Mouse (Mus musculus) CD4-positive, CD25-positive, alpha-beta regulatory T cell, adult 9 weeks (primary cell): ENCODE data around the gene Tmem52b. TPM values are rescaled to one million over a fixed set of nuclear protein-coding genes. Genes with fewer than 3 reads are reported as not detected.

ENCODE experiments used
- polyA plus RNA-seq: library from polyadenylated mRNA; unstranded; fragments of 100-300 nt; shearing (Covaris generic); gene quantifications from one replicate; pipeline ENCODE4 v1.2.1, GENCODE M21; 2017

Tmem52b gene
- polyA plus RNA-seq: not detected

DNA sequence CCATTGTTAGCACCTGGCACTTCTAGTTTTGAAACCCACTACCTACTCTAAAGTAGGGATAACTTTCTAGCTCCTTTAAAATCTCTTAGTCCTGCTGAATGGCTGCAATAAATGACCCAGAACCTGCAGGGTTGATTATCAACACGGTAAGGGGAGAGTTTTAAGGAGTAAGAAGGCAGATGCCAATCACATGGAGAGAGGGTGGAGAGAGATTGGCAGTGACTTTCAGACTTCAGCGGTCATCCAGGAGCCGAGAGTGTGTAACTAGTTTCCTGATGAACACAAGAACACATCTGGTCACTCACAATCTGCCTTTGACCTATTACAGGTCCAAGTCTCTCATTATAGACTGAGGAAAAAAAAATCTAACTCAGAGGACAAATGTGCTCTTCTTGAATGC is at the start of gene Tmem52b:
Gene Tmem52b, plus strand, starts transcription at position 189 of the 400 bp plus-strand sequence.

DNA sequence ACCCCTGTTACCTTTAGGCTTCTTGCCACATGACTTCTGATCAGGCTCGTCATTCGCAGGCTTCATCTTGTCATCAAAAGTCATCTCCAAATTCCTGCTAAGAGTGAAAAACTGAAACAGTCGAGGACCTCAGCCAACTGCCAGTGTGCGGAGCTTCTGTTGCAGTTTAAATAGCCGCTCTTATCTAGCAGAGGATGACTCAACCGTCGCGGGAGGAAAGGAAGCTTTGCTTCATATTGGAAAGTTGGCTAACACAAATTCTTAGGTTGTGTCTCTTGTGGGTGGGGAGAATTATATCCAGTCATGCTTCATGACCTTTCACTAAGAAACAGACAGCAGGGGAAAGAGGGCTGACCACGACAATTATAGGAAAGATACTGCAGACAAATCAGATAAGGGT is 5.3 kb upstream of the Tmem52b start, which contains the start of gene Olr1:
Gene Olr1, minus strand, starts transcription at position 142 of the 400 bp plus-strand sequence.

DNA sequence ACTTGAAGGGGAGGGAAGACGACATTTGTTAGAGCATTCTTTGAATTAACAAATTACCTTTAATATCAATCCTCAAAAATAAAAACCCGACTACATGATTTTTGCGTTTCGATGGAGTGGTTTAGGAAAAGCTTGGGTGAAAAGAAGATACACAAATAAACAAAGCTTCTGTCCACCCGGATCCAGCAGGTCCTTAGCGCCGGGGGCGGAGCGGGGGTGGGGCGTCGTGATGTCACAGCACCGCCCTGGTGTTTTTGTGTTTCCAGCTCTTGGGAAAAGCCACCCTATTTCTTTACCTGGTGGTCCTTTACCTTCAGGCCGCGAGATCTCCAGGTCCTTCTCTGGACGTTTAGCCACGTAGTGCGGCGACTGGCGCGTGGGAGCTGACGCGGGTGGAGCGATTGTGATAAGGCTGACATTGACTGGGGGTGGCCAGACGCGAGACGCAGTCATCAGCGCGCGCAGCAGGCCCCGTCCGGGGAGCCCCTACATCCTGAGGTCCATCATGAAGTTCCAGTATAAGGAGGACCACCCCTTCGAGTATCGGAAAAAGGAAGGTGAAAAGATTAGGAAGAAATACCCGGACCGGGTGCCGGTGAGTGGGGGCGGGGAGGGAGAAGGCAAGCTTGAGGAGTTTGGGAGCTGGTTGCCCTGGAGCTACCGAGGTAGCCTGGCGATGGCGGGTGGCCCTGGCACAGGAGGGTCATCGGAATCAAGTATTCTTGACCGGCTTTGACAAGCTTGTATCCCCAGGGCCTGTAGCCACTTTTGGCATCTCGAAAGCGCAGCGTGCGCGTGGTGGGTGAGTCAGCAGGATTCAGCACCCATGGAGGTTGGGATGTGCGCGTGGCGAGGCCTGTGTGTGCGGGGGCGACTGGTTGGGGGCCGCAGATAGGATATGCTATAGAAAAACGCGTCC is 20.8 kb downstream of the Tmem52b start, which contains the start of gene Gabarapl1:
Gene Gabarapl1, plus strand, starts transcription at position 219 of the 919 bp plus-strand sequence.

Other genes with a start within 250 kb of the Tmem52b start
- gene Cd69, start 237.1 kb upstream of the Tmem52b start, polyA plus RNA-seq: 195 TPM
- not detected for gene 4922502D21Rik, start 180.8 kb upstream of the Tmem52b start, polyA plus RNA-seq
- gene Clec12a, start 169.9 kb upstream of the Tmem52b start, polyA plus RNA-seq: 0.25 TPM
- gene Clec12b, start 126.7 kb upstream of the Tmem52b start, polyA plus RNA-seq: not detected
- 1.1 TPM for gene Clec1b, start 115.3 kb upstream of the Tmem52b start, polyA plus RNA-seq
- gene Clec9a, start 103.7 kb upstream of the Tmem52b start, polyA plus RNA-seq: not detected
- not detected for gene Clec1a, start 60.6 kb upstream of the Tmem52b start, polyA plus RNA-seq
- gene Olr1, start 5.4 kb upstream of the Tmem52b start, polyA plus RNA-seq: 0.79 TPM
- 21.1 TPM for gene Gabarapl1, start 20.6 kb downstream of the Tmem52b start, polyA plus RNA-seq
- gene Klre1, start 65.3 kb downstream of the Tmem52b start, polyA plus RNA-seq: 0.43 TPM
- 6.3 TPM for gene Klrd1, start 79.2 kb downstream of the Tmem52b start, polyA plus RNA-seq
- 2.4 TPM for gene Klrk1, start 111.3 kb downstream of the Tmem52b start, polyA plus RNA-seq
- not detected for gene Klrc3, start 130.8 kb downstream of the Tmem52b start, polyA plus RNA-seq
- gene Klrc2, start 148.1 kb downstream of the Tmem52b start, polyA plus RNA-seq: 0.42 TPM
- 1.7 TPM for gene Klrc1, start 166.4 kb downstream of the Tmem52b start, polyA plus RNA-seq
- not detected for gene Klri1, start 204.6 kb downstream of the Tmem52b start, polyA plus RNA-seq
- 0.07 TPM for gene Klri2, start 227.9 kb downstream of the Tmem52b start, polyA plus RNA-seq